Mouse (Mus musculus) midbrain, postnatal 0 days (tissue): ENCODE measurements at regions not wholly inside any gene's neighbourhood (a gene's known extent, or its start where the extent isn't known, plus 50 kb on each side); places are given as distances from the start of the nearest gene placed in this dataset.

Source experiments
- ATAC-seq: fragments of 200-750 bp; cut with Nextera tagmentation; 2 replicates; pipeline ENCODE4 v1.8.0; 2017; ENCODE audit warnings: moderate number of reproducible peaks, mild to moderate bottlenecking, moderate TSS enrichment, moderate library complexity; ENCODE audit not compliant: low FRiP score
- DNase-seq: peaks from one replicate; pipeline ENCODE4 v3.0.0-alpha.2; 2015; ENCODE audit warnings: low spot score
- H3K27ac ChIP-seq: fragments of 300-500 bp; sonication (generic); 2 replicates; pipeline ENCODE4 v1.5.1; 2014; ENCODE audit warnings: low read depth, mild to moderate bottlenecking, low read length, mixed read lengths
- H3K27me3 ChIP-seq: fragments of 300-500 bp; sonication (generic); 2 replicates; pipeline ENCODE4 v1.6.1; 2014; ENCODE audit warnings: low read length, control low read depth, mixed read lengths; ENCODE audit not compliant: insufficient read depth
- H3K36me3 ChIP-seq: fragments of 300-500 bp; sonication (generic); 2 replicates; pipeline ENCODE4 v1.6.1; 2014; ENCODE audit warnings: low read length, control low read depth, mixed read lengths; ENCODE audit not compliant: insufficient read depth
- H3K4me1 ChIP-seq: fragments of 300-500 bp; sonication (generic); 2 replicates; pipeline ENCODE4 v1.6.1; 2014; ENCODE audit warnings: mild to moderate bottlenecking, control low read depth, antibody characterized with exemption, low read length, mixed read lengths; ENCODE audit not compliant: insufficient read depth
- H3K4me2 ChIP-seq: fragments of 300-500 bp; sonication (generic); 2 replicates; pipeline ENCODE4 v1.6.1; 2014; ENCODE audit warnings: low read depth, mild to moderate bottlenecking, low read length, mixed read lengths; ENCODE audit not compliant: poor library complexity, severe bottlenecking
- H3K4me3 ChIP-seq: fragments of 300-500 bp; sonication (generic); 2 replicates; pipeline ENCODE4 v1.5.1; 2014; ENCODE audit warnings: low read depth, mild to moderate bottlenecking, low read length, moderate library complexity
- H3K9ac ChIP-seq: fragments of 300-500 bp; sonication (generic); replicated peaks from 2 replicates; pipeline ENCODE4 v1.6.1; 2014; ENCODE audit warnings: mild to moderate bottlenecking, low read length, moderate library complexity, mixed read lengths; ENCODE audit not compliant: poor library complexity, severe bottlenecking
- H3K9me3 ChIP-seq: fragments of 300-500 bp; sonication (generic); 2 replicates; pipeline ENCODE4 v1.6.1; 2016; ENCODE audit warnings: low read length, control low read depth
- CTCF ChIP-seq: IDR thresholded peaks from 2 replicates; pipeline ENCODE4 v1.5.1; 2016; ENCODE audit warnings: antibody characterized with exemption, mild to moderate bottlenecking
- WGBS: fragments of 180-500 bp; shearing (Covaris S2); extraction: QIAGEN DNeasy Blood & Tissue Kit; methylation state at CpG from one replicate; pipeline ENCODE4 v1.1.7; 2014; 5-methylcytosine and 5-hydroxymethylcytosine counted together

DNA sequence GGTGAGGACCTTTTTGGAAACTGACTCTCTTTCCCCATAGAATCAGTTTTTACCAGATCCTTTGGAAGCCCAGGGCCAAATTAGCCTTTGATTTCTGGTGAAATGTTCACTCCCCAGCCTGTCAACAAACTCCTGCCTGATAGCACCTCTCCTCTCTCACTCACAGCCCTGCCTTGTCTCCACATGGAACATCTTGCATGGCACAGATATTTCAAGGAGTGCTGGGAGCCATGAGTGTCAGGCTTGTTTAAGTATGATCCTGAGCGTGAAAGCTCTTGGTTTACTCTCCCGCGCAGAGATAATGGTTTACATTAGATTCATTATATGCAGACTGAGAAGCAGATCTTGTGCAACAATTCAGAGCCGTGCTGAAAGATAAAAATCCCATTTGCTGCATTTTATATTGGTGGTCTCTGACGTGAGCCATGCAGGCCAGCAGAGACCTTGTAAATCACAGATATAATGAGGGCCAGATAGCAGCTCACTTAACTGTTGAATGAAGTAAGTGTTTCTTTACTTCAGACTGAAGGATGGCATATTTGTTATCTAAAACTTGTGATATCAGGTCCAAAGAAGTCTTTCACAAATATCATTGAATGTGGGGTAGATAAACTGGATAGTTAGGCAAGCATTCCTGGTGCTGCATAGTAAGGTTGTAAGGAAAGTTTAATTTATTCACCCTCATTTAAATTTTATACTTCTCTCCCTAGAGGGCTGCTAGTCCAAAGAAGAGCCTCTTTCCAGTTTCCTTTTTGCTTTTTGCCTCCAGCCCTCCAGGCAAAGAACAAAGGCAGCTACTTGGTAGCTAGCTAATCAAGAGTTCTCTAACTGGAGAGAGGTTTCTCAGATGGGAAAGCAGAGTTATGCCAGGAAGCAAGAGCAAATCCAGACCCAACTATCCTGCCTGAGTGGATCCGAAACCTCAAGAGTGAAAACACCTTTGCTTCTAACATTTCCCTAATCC, 81.8 kb downstream of the Tbx18 start:
- ATAC-seq (peak; percentile 60; the same call in 1 of the 2 replicates), DNase-seq (no peak)
- no peaks in the 10 kb centered on the region for H3K36me3 ChIP-seq
- H3K27me3 ChIP-seq, result no peaks in the 10 kb centered on the region
- H3K4me1 ChIP-seq, result no peaks in the 10 kb centered on the region
- H3K9ac ChIP-seq, result no peak overlapping the region
- WGBS, result 29% methylated on average over 6 of the region's 6 CpGs
- no peak overlapping the region for H3K27ac ChIP-seq
- no peak overlapping the region for H3K4me3 ChIP-seq
- H3K4me2 ChIP-seq, result no peak overlapping the region
- no peaks in the 10 kb centered on the region for H3K9me3 ChIP-seq
- TF ChIP-seq CTCF, result no peak

DNA sequence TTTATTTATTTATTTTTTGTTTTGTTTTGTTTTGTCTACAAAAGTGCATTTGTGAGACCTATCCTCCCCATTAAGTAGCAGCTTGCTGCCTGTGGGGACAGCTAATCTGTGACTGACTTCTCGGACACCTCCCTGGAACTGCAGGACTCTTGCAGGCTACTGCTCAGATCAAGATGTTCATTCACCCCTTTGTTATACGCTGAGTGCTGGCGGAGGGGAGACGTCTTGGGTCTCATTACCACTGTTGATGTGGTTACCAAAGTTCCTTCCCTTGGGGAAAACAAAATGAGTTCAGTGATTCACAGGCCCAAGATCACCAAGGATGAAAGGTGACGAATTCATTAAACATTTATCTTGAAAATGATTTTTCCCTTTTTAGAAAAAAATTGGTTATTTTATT, 82.7 kb downstream of the Tbx18 start:
- whole genome bisulfite sequencing, result 48% methylated on average over 5 of the region's 5 CpGs

DNA sequence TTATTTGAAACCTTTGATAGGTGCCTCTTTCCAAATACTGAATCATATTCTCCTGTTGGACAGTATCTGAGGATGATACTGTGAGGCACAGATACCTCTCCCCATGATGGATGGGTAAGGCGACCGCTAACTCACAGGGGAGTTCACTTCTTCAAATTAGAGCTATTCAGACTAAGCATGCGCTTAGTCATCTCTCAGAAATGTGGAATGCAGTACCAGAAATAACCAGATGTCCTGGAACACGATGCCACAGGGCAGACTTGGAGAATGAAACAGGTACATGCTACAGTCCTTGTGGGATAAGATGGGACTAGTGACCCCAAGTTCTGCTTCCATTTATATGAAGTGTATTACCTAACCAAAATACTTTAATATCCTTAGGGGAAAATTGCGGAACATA, 86.0 kb downstream of the Tbx18 start:
- Histone ChIP-seq H3K9me3 (no peaks in the 10 kb centered on the region), H3K4me2 (no peak overlapping the region), H3K9ac (no peak overlapping the region), H3K27ac (no peak overlapping the region), H3K27me3 (no peaks in the 10 kb centered on the region), H3K4me1 (no peaks in the 10 kb centered on the region), H3K36me3 (no peaks in the 10 kb centered on the region), H3K4me3 (no peak overlapping the region)
- ATAC-seq, result no peak
- DNase-seq, result no peak
- 89% methylated on average over 5 of the region's 5 CpGs for WGBS
- TF ChIP-seq CTCF, result no peak

More for the DNA sequence above, 82.7 kb downstream of the Tbx18 start:
- no peak overlapping the region for H3K4me2 ChIP-seq
- H3K27ac ChIP-seq, result no peak overlapping the region
- TF ChIP-seq CTCF, result no peak
- no peak overlapping the region for H3K4me3 ChIP-seq
- ATAC-seq, result no peak
- no peak overlapping the region for H3K9ac ChIP-seq
- no peaks in the 10 kb centered on the region for H3K4me1 ChIP-seq
- no peaks in the 10 kb centered on the region for H3K27me3 ChIP-seq
- no peak for DNase-seq
- no peaks in the 10 kb centered on the region for H3K36me3 ChIP-seq
- no peaks in the 10 kb centered on the region for H3K9me3 ChIP-seq

DNA sequence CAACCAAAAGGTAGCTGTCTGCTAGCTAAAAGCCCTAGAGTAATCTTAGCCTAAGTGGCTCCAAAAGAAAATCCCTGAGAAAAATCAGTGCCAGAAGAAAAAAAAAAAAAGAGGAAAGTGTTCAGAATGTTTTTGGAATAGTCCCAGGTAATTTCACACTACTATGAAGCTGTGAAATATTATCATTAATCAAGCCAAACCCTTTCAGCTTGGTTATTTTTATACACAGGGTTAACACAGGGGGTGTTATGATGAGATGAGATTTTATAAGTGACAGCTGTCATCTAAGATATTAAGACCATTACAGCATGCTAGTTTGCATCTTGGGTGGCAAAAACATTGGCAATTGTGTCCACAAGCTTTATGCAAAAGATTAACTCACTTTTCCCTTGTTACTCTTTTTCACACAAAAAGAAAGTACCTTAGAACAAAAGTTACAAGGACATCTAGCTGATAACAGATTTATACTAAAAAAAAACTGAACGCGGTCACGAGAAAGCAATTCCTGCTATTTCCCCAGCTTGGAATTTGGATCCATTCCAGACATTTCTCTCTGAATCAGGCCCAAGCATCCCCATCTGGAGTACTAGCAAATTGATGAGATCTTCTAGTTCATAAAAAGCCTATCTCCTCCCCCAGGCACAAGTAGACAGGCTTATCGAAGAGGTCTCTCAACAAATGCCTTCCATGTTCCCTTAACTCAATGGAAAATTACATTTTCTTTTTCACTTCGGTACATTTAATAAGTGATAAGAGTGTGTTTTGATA, 97.0 kb downstream of the Tbx18 start:
- ATAC-seq (no peak), DNase-seq (peak; percentile 68)
- H3K36me3 ChIP-seq, result no peaks in the 10 kb centered on the region
- no peak overlapping the region for H3K4me2 ChIP-seq
- TF ChIP-seq CTCF, result no peak
- H3K9me3 ChIP-seq, result no peaks in the 10 kb centered on the region
- no peak overlapping the region for H3K9ac ChIP-seq
- WGBS, result 66% methylated on average over 5 of the region's 5 CpGs
- no peaks in the 10 kb centered on the region for H3K4me1 ChIP-seq
- H3K27me3 ChIP-seq, result no peaks in the 10 kb centered on the region
- H3K4me3 ChIP-seq, result no peak overlapping the region
- H3K27ac ChIP-seq, result no peak overlapping the region

DNA sequence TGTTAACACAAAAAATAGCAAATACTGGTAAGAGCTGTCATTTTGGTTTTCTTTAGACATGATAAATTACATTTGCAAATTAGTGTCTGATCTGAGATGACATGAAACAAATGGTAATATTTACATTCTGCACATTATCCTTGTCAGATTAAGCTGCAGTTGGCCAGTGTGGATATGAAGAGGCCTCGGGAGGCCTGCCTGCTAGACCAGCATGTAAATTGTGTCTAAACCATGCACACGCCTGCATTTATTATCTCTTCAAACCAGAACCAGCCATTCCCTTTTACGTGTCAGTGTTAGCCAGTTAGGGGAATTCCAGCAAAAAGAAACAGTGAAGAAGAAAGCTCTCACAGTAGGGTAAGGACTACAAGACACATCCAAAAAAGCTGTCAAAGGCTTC, 104.6 kb downstream of the Tbx18 start:
- Histone ChIP-seq H3K4me2 (no peak overlapping the region), H3K4me1 (no peaks in the 10 kb centered on the region), H3K36me3 (no peaks in the 10 kb centered on the region), H3K27ac (no peak overlapping the region), H3K4me3 (no peak overlapping the region), H3K9me3 (no peaks in the 10 kb centered on the region), H3K9ac (no peak overlapping the region), H3K27me3 (no peaks in the 10 kb centered on the region)
- 29% methylated on average over 3 of the region's 3 CpGs for WGBS
- ATAC-seq, result peak; percentile 49; the same call in 1 of the 2 replicates
- no peak for DNase-seq
- TF ChIP-seq CTCF, result no peak
